Mouse (Mus musculus): ENCODE results near the gene Armc8.

DNA sequence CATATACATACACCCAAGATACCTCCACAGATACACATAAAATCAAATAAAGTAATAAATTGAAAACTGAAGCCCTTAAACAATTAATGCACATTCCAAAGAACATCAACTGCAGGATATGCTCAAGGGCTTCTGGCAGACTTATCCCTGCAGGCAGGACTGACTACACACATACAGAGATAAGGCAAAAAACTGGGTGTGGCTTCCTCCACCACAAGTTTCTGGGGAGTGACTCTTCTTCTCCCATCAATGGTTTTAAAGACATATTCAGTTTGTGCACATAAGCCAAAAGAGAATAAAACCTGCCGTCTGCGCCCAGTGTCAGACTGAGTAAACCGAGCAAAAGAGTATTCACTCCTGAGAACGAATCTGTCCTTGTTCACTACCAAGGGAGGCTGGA is 83.6 kb downstream of the Armc8 start:
- TF ChIP-seq CTCF (IDR thresholded peaks at IDR 0.05; ENCODE audit: borderline replicate concordance, control insufficient read depth, extremely low read depth, insufficient read depth, low read length, poor library complexity) (no peak), POLR2A (IDR thresholded peaks at IDR 0.05; ENCODE audit: control insufficient read depth, extremely low read depth, insufficient read depth, low read length, poor library complexity) (no peak)
